Mouse (Mus musculus): ENCODE measurements at regions not wholly inside any gene's neighbourhood (a gene's known extent, or its start where the extent isn't known, plus 50 kb on each side); places are given as distances from the start of the nearest gene placed in this dataset.

GRCm38 (mm10) chr17:49252271-49252670 lies 175.9 kb upstream of the Mocs1 start:
- Histone ChIP-seq H3K36me3 (no peaks in the 10 kb centered on the region), H3K4me3 (replicated peaks) (no peak overlapping the region), H3K9ac (replicated peaks) (no peak overlapping the region), H3K27me3 (replicated peaks) (no peaks in the 10 kb centered on the region), H3K9me3 (replicated peaks) (no peaks in the 10 kb centered on the region), H3K4me2 (no peak overlapping the region), H3K27ac (replicated peaks) (no peak overlapping the region), H3K4me1 (peaks cover 22% of the 10 kb centered on the region)
- WGBS = 33% methylated on average over 3 of the region's 3 CpGs
- no peak for ATAC-seq (ENCODE audit: low FRiP score)

DNA sequence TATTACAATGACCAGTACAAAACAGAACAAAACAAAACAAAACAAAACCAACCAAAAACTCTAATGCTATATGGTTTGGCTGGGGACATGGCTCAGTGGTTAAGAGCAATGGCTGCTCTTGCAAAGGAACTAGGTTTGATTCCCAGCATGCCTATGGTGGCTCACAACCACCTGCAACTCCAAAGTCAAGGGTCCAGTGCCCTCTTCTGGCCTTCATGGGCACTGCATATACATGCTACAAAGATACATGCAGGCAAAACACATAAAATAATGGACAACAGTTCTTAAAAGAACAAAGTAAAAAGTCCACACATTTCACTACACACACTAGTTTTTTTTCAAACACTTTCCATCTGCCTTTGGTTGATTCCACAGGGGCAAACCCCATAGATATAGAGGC lies 169.7 kb upstream of the Mocs1 start:
- no peak overlapping the region for H3K4me2 ChIP-seq

DNA sequence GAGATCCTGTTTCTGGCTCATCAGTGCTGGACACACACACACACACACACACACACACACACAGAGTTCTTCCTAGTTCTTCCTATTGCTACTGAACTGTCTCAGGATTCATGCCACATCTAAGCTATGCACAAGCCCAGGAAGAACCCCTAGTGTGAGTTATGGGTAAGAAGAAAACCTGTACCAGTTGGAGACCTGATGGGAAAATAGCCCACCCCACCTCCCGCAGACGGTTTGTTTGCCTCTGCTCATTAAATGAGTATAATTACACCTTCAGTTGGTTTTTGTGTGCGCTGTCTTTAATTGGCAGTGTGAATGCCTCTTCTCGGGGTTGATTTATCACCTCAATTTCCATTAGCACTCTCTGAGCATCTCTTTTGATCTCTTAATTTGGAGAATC lies 165.8 kb upstream of the Mocs1 start:
- WGBS = 5% methylated on average over 4 of the region's 4 CpGs
- Histone ChIP-seq H3K4me2 (no peak overlapping the region), H3K9ac (replicated peaks) (no peak overlapping the region), H3K36me3 (no peaks in the 10 kb centered on the region), H3K9me3 (replicated peaks) (no peaks in the 10 kb centered on the region), H3K4me3 (replicated peaks) (no peak overlapping the region), H3K27me3 (replicated peaks) (no peaks in the 10 kb centered on the region), H3K4me1 (peaks cover 3% of the 10 kb centered on the region; the same call in 1 of the 2 replicates), H3K27ac (replicated peaks) (no peak overlapping the region)
- ATAC-seq (ENCODE audit: low FRiP score) = peak; percentile 38; the same call in 1 of the 2 replicates

More for the DNA sequence above, 169.7 kb upstream of the Mocs1 start:
- Histone ChIP-seq H3K4me3 (replicated peaks) (no peak overlapping the region), H3K36me3 (no peaks in the 10 kb centered on the region), H3K27me3 (replicated peaks) (no peaks in the 10 kb centered on the region), H3K4me1 (peaks cover 3% of the 10 kb centered on the region; the same call in 1 of the 2 replicates), H3K27ac (replicated peaks) (no peak overlapping the region), H3K9me3 (replicated peaks) (no peaks in the 10 kb centered on the region), H3K9ac (replicated peaks) (no peak overlapping the region)
- no peak for ATAC-seq (ENCODE audit: low FRiP score)

DNA sequence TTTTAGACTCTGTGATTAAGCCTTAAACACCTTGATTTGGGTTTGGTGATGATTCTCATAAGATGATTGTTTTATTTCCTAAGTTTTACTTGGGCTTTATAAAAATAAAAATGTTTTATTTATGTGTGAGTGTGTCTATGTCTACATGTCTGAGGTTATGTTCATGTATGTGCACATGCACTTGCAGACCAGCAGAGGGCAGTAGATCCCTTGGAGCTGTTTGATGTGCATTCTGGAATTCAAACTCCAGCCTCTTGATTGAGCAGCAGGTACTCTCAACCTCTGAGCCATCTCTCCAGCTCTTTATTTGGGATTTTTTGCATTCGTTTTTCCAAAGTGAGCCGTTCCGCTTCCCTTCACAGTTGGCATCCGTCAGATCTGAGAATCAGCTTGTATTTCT lies 161.8 kb upstream of the Mocs1 start:
- H3K4me2 ChIP-seq = no peak overlapping the region
- H3K36me3 ChIP-seq = no peaks in the 10 kb centered on the region
- no peak overlapping the region for H3K9ac ChIP-seq (replicated peaks)
- no peaks in the 10 kb centered on the region for H3K27me3 ChIP-seq (replicated peaks)
- H3K27ac ChIP-seq (replicated peaks) = no peak overlapping the region
- no peaks in the 10 kb centered on the region for H3K9me3 ChIP-seq (replicated peaks)
- no peak overlapping the region for H3K4me3 ChIP-seq (replicated peaks)
- no peak for ATAC-seq (ENCODE audit: low FRiP score)
- WGBS = 90% methylated on average over 4 of the region's 4 CpGs
- peaks cover 3% of the 10 kb centered on the region; the same call in 1 of the 2 replicates for H3K4me1 ChIP-seq

- 0 out of 2 replicates have a peak, but pooled peaks cover 3% of the 10 kb centered on the region for H3K27me3 ChIP-seq (replicated peaks)
- H3K4me2 ChIP-seq = no peak overlapping the region
- no peaks in the 10 kb centered on the region for H3K4me1 ChIP-seq
- H3K27ac ChIP-seq (replicated peaks) = no peak overlapping the region
- no peaks in the 10 kb centered on the region for H3K36me3 ChIP-seq
- WGBS = 76% methylated on average over 7 of the region's 7 CpGs
- no peak overlapping the region for H3K4me3 ChIP-seq (replicated peaks)
- no peak for ATAC-seq (ENCODE audit: low FRiP score)
- no peak overlapping the region for H3K9ac ChIP-seq (replicated peaks)
- no peaks in the 10 kb centered on the region for H3K9me3 ChIP-seq (replicated peaks)
Observed at GRCm38 (mm10) chr17:49269943-49270342, 158.2 kb upstream of the Mocs1 start.

DNA sequence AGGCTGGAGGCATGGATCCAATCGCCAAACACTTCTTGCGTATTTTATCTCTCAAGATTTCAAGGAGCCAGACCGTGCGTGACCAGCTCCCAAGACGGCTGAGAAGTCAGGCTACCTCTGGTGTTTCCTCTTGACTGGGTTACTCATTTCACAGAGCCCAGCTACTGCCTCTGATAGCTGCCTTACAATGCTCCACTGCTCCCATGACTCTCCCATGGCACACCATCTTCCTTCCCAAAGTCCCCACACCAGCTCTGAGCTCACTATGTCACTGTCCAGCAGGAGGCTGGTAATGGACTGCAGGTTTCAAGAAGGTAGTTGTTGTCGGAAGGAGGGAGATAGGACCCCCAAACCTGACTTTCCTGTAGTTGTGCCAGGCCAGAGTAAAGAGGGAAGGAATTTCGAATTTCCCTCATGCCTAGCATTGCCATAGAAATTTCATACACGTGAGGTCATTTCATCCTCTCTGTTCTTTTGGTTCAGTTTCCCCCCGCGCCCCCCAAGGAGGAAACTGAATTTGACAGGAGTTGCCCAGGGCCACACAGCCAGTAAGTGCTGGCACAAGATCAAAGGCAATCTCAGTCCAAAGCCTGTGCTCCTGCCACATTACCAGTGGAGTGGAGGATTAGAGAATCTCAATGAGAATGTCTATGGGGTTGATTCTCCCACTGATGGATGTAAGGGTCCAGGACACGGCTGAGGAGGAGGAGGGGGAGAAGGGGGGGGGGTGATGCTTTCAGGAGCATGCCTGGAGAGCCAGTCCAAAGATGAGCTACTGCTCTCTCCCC lies 155.3 kb upstream of the Mocs1 start:
- 0 out of 2 replicates have a peak, but pooled peaks cover 3% of the 10 kb centered on the region for H3K27me3 ChIP-seq (replicated peaks)

DNA sequence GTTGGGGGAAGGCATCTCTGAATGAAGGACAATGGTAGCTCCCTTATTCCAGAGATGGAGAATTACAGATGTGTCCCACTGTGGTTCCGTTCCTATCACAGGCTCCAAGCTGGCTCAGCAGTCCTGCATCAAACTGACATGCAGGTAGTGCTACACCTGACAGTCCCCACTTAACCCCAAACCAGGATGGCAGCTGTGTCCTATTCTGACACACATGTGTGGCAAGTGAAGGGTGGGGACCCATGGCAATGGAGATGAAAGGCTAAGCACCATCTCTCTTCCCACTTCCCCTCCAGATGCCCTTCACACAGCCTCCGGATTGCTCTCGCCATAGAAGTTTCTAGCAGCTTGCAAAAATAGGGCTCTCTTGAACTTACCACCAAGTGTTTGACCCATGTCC lies 153.2 kb upstream of the Mocs1 start:
- no peak for ATAC-seq (ENCODE audit: low FRiP score)
- no peak overlapping the region for H3K9ac ChIP-seq (replicated peaks)
- H3K4me3 ChIP-seq (replicated peaks) = no peak overlapping the region
- H3K27me3 ChIP-seq (replicated peaks) = 0 out of 2 replicates have a peak, but pooled peaks cover 3% of the 10 kb centered on the region
- no peak overlapping the region for H3K4me2 ChIP-seq
- WGBS = 94% methylated on average over 3 of the region's 3 CpGs
- H3K9me3 ChIP-seq (replicated peaks) = no peaks in the 10 kb centered on the region
- H3K4me1 ChIP-seq = peaks cover 15% of the 10 kb centered on the region
- no peaks in the 10 kb centered on the region for H3K36me3 ChIP-seq
- H3K27ac ChIP-seq (replicated peaks) = no peak overlapping the region

More for the DNA sequence above, 155.3 kb upstream of the Mocs1 start:
- ATAC-seq (ENCODE audit: low FRiP score) = no peak
- H3K4me3 ChIP-seq (replicated peaks) = no peak overlapping the region
- WGBS = 81% methylated on average over 11 of the region's 11 CpGs
- H3K27ac ChIP-seq (replicated peaks) = no peak overlapping the region
- no peak overlapping the region for H3K4me2 ChIP-seq
- H3K9me3 ChIP-seq (replicated peaks) = no peaks in the 10 kb centered on the region
- no peaks in the 10 kb centered on the region for H3K36me3 ChIP-seq
- no peak overlapping the region for H3K9ac ChIP-seq (replicated peaks)
- H3K4me1 ChIP-seq = no peaks in the 10 kb centered on the region

DNA sequence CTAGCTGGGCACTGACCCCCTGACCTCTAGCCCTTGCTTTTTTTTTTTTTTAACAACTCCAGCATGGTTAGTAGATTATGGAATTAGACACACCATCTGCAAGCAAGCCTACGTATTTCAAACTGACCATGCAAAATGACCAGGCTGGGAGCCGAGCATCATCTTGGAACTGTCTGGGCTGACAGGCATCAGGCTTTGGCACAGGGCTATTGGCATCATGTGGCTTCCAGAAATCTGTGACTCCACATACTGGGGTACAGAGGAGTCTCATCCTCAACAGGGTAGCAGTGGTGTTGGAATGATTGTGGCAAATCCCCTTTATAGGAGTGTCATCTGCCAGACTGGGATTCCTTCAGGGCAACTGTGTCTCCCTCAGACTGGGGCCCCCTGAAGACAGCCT lies 152.7 kb upstream of the Mocs1 start:
- Histone ChIP-seq H3K9ac (replicated peaks) (no peak overlapping the region), H3K4me1 (peaks cover 15% of the 10 kb centered on the region)
- 73% methylated on average over 2 of the region's 2 CpGs for WGBS

GRCm38 (mm10) chr17:49275916-49276315 lies 152.2 kb upstream of the Mocs1 start:
- Histone ChIP-seq H3K27me3 (replicated peaks) (0 out of 2 replicates have a peak, but pooled peaks cover 3% of the 10 kb centered on the region), H3K9ac (replicated peaks) (no peak overlapping the region), H3K4me3 (replicated peaks) (no peak overlapping the region), H3K27ac (replicated peaks) (no peak overlapping the region), H3K36me3 (no peaks in the 10 kb centered on the region), H3K4me2 (no peak overlapping the region), H3K4me1 (peaks cover 15% of the 10 kb centered on the region), H3K9me3 (replicated peaks) (no peaks in the 10 kb centered on the region)
- no peak for ATAC-seq (ENCODE audit: low FRiP score)
- 100% methylated on average over 2 of the region's 2 CpGs for WGBS

More for the DNA sequence above, 152.7 kb upstream of the Mocs1 start:
- no peaks in the 10 kb centered on the region for H3K36me3 ChIP-seq
- H3K4me2 ChIP-seq = no peak overlapping the region
- no peak overlapping the region for H3K4me3 ChIP-seq (replicated peaks)
- ATAC-seq (ENCODE audit: low FRiP score) = no peak
- H3K27me3 ChIP-seq (replicated peaks) = 0 out of 2 replicates have a peak, but pooled peaks cover 3% of the 10 kb centered on the region
- no peaks in the 10 kb centered on the region for H3K9me3 ChIP-seq (replicated peaks)
- no peak overlapping the region for H3K27ac ChIP-seq (replicated peaks)

DNA sequence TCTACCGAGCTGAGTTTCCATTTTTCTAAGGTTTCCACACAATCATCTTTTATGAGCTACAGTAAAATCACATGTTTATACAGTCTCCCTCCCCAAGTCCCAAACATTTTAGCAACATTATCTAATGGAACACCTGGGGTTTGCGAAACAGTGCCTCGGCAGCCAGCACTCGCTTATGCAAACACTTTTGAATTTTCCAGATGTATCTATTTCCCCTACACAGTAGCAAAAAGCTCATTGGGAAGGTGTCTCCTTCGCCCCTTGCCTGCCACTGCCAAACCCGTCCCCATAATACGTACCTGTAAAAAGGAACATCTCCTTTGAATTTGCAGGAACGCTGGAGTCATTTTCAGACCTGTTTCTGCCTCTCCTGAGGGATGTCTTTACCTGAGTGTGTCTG lies 149.6 kb upstream of the Mocs1 start:
- H3K27me3 ChIP-seq (replicated peaks) = 0 out of 2 replicates have a peak, but pooled peaks cover 3% of the 10 kb centered on the region
- no peak overlapping the region for H3K9ac ChIP-seq (replicated peaks)
- 0 out of 2 replicates have a peak, but pooled peaks have one; percentile 15 for ATAC-seq (ENCODE audit: low FRiP score)
- WGBS = 52% methylated on average over 8 of the region's 8 CpGs
- H3K4me3 ChIP-seq (replicated peaks) = no peak overlapping the region
- H3K9me3 ChIP-seq (replicated peaks) = no peaks in the 10 kb centered on the region
- H3K4me1 ChIP-seq = peaks cover 15% of the 10 kb centered on the region
- no peaks in the 10 kb centered on the region for H3K36me3 ChIP-seq
- peak overlapping the region; percentile 70 for H3K27ac ChIP-seq (replicated peaks)
- H3K4me2 ChIP-seq = no peak overlapping the region

DNA sequence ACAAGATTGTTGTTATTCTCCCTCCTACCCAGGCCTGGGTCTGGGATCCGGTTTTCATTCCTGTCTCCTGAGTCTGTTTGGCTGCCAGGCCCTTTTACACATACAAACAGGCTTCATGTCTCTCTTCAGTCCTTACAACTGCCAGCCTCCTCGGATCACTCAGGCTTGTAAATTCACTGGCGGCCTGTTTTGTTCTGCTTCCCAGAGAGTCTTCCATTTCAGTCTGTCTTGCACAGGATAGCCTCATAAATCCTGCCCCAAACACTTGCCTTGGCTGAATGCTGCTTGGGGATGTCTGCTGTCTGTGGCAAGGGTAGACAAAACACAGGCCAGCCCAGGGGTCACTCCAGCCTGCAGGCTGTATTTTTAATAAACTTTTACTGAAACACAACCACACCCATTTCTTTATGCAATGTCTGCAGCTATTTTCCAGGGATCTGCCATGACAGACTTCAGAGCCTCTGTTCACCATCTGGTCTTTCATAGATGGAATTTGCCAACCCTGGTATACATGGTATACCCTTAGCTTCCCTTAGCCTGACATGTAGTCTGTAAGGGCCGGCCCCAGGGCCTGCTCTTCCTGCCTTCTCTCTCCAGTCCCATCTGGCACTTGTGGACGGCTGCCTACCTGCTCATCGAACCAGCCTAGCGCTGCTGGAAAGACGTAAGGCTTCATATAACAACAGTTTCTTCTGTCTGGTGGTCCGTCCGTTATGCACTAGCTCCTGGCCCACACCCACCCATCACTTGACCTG lies 149.0 kb upstream of the Mocs1 start:
- Histone ChIP-seq H3K27ac (replicated peaks) (peak overlapping the region; percentile 70), H3K4me3 (replicated peaks) (no peak overlapping the region), H3K4me2 (no peak overlapping the region), H3K36me3 (no peaks in the 10 kb centered on the region), H3K27me3 (replicated peaks) (0 out of 2 replicates have a peak, but pooled peaks cover 3% of the 10 kb centered on the region), H3K4me1 (peaks cover 15% of the 10 kb centered on the region), H3K9me3 (replicated peaks) (no peaks in the 10 kb centered on the region), H3K9ac (replicated peaks) (no peak overlapping the region)
- ATAC-seq (ENCODE audit: low FRiP score) = peak; percentile 59; the same call in 1 of the 2 replicates
- 43% methylated on average over 10 of the region's 10 CpGs for WGBS

DNA sequence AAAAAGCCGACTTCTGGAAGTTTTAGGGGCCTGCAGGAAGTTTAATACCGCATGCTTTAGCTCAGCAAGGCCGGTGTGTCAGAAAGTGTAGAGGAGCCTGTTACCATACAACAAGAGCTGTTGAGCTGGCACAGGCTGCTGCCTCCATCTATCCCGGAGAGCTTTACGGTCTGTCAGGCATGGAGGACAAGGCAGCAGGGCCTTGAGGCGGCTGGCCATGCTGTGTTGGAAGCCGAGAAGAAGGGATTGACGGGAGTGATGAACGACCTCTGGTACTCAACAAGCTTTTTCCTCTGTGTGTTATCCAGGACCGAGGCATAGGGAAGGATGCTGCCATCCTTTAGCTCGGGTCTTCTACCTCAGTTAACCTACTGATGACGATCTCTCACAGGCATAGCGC lies 146.8 kb upstream of the Mocs1 start:
- Histone ChIP-seq H3K27ac (replicated peaks) (no peak overlapping the region), H3K36me3 (no peaks in the 10 kb centered on the region), H3K9ac (replicated peaks) (no peak overlapping the region), H3K4me1 (peaks cover 15% of the 10 kb centered on the region), H3K27me3 (replicated peaks) (no peaks in the 10 kb centered on the region), H3K4me2 (no peak overlapping the region), H3K4me3 (replicated peaks) (no peak overlapping the region), H3K9me3 (replicated peaks) (no peaks in the 10 kb centered on the region)
- 84% methylated on average over 13 of the region's 13 CpGs for whole genome bisulfite sequencing
- ATAC-seq (ENCODE audit: low FRiP score) = no peak
